Mouse (Mus musculus): ENCODE results near the gene Pgap3.

- TF ChIP-seq GATA1 (IDR thresholded peaks at IDR 0.05; ENCODE audit: borderline replicate concordance, low read length) (no peak), FLI1 (IDR thresholded peaks at IDR 0.05; ENCODE audit: low read length) (no peak)
Measured at GRCm38 (mm10) chr11:98353651-98354211, 46.6 kb downstream of the Pgap3 start.
